Mouse (Mus musculus): ENCODE data around the gene Tmprss2. TPM values are rescaled to one million over a fixed set of nuclear protein-coding genes. Genes with fewer than 3 reads are reported as not detected.

The Tmprss2 gene
- polyA plus RNA-seq, 1 experiment, result 4.0 TPM

DNA sequence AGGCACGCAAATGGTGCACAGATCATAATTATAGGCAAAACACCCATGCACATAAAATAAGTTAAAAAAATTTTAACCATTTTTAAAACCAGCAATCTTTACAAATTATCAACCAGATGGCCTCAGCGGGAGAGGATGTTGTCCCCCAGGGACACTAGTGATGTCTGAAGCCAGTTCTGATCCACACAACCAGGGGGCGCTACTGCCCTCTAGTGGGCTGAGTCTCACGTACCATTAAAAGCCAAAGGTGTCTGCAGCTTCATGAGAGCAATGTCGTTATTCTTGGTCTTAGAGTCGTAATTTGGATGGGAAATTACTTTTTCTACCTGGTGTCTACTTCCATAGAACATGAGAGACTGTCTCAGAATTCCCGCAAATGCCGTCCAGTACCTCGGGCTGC, 42.3 kb downstream of the Tmprss2 start:
- H3K27ac ChIP-seq (ENCODE audit: control insufficient read depth, insufficient read depth, low read length), result no peak overlapping the region
- no peaks in the 10 kb centered on the region for H3K27me3 ChIP-seq (ENCODE audit: control insufficient read depth, insufficient read depth, low read length)
- TF ChIP-seq CTCF (IDR thresholded peaks at IDR 0.05; ENCODE audit: borderline replicate concordance, control insufficient read depth, extremely low read depth, insufficient read depth, low read length, poor library complexity) (no peak), POLR2A (IDR thresholded peaks at IDR 0.05; ENCODE audit: control insufficient read depth, extremely low read depth, insufficient read depth, low read length, poor library complexity) (no peak)
- peak; percentile 47 for DNase-seq
- H3K36me3 ChIP-seq (ENCODE audit: control insufficient read depth, insufficient read depth, low read length), result no peaks in the 10 kb centered on the region
- no peak overlapping the region for H3K4me3 ChIP-seq (ENCODE audit: control insufficient read depth, insufficient read depth, low read length)
- H3K4me1 ChIP-seq (replicated peaks; ENCODE audit: control insufficient read depth, insufficient read depth, low read length), result no peaks in the 10 kb centered on the region
- WGBS, result 73% methylated on average over 9 of the region's 9 CpGs

DNA sequence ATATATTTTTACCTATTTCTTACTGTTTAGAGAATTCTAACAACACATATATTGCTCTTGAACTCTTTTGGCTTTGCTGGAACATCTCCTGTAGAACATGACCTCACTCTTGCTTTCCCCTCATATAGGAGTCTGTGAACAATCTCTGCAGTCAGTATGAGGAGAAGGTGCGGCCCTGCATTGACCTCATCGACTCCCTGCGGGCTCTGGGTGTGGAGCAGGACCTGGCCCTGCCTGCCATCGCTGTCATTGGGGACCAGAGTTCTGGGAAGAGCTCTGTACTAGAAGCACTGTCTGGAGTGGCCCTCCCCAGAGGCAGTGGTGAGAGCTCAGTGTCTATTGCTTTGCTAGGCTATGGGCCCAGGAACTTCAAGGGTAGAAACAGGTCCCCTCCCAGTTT, 66.7 kb downstream of the Tmprss2 start:
- DNase-seq, result no peak
- 96% methylated on average over 4 of the region's 4 CpGs for WGBS
- Histone ChIP-seq H3K27ac (ENCODE audit: control insufficient read depth, insufficient read depth, low read length) (no peak overlapping the region), H3K27me3 (ENCODE audit: control insufficient read depth, insufficient read depth, low read length) (no peaks in the 10 kb centered on the region), H3K4me3 (ENCODE audit: control insufficient read depth, insufficient read depth, low read length) (no peak overlapping the region), H3K36me3 (ENCODE audit: control insufficient read depth, insufficient read depth, low read length) (no peaks in the 10 kb centered on the region), H3K4me1 (replicated peaks; ENCODE audit: control insufficient read depth, insufficient read depth, low read length) (no peaks in the 10 kb centered on the region)
- no peak for TF ChIP-seq POLR2A (IDR thresholded peaks at IDR 0.05; ENCODE audit: control insufficient read depth, extremely low read depth, insufficient read depth, low read length, poor library complexity)
- no peak for TF ChIP-seq CTCF (IDR thresholded peaks at IDR 0.05; ENCODE audit: borderline replicate concordance, control insufficient read depth, extremely low read depth, insufficient read depth, low read length, poor library complexity)

DNA sequence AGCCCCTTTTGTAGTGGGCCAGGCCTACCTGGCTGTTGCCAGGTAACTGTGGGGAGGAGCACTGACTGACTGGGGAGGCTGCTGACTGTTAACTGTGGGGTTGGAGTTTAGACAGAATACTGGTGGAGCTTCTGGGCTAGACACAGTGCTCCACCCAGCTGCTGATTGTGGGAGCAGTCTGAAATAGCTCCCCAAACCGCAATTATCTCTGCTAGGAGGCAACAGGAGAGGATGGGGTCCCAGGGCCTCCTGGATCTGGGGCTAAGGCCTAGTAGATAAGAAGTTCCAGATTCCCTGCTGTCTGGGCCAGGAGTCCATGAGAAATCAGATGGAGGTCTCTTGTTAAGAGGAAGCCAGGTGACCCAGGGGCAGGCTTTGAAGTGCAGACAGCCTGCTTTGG, 74.1 kb downstream of the Tmprss2 start:
- H3K27ac ChIP-seq (ENCODE audit: control insufficient read depth, insufficient read depth, low read length), result no peak overlapping the region
- TF ChIP-seq CTCF (IDR thresholded peaks at IDR 0.05; ENCODE audit: borderline replicate concordance, control insufficient read depth, extremely low read depth, insufficient read depth, low read length, poor library complexity) (no peak), POLR2A (IDR thresholded peaks at IDR 0.05; ENCODE audit: control insufficient read depth, extremely low read depth, insufficient read depth, low read length, poor library complexity) (no peak)
- WGBS, result 29% methylated on average over 1 of the region's 1 CpGs
- peaks cover 31% of the 10 kb centered on the region for H3K4me1 ChIP-seq (replicated peaks; ENCODE audit: control insufficient read depth, insufficient read depth, low read length)
- no peak for DNase-seq
- H3K4me3 ChIP-seq (ENCODE audit: control insufficient read depth, insufficient read depth, low read length), result peak overlapping the region; percentile 10; the same call in 1 of the 2 replicates
- no peaks in the 10 kb centered on the region for H3K27me3 ChIP-seq (ENCODE audit: control insufficient read depth, insufficient read depth, low read length)
- H3K36me3 ChIP-seq (ENCODE audit: control insufficient read depth, insufficient read depth, low read length), result no peaks in the 10 kb centered on the region

DNA sequence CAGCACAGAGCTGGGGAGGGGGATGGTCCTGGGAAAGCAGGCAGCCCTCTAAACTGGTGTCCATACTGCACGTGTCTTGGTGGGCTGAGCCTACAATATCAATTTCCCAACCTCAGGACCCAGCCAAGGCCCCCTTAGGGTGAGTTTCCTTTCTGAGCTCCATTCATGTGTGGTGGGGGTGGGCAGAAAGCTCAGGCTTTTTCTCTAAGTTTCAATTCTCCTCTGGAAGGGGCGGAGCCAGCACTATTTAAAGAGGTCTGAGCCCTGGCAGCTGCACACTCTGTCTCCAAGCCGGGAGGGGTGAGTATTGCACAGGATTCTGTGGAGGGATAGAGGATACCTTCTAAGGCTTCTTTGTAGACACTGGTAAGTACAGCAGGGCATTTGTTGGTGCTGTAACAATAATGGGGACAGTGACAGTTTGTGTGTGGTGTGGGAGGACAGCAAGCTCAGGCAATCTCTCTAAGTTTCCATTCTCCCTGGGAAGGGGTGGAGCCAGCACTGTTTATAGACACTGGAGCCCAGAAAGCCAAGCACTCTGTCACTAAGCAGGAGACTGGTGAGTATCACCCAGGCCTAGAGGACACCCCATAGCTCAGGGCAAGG, 75.1 kb downstream of the Tmprss2 start:
- peaks cover 31% of the 10 kb centered on the region for H3K4me1 ChIP-seq (replicated peaks; ENCODE audit: control insufficient read depth, insufficient read depth, low read length)

GRCm38 (mm10) chr16:97534876-97535461, 76.0 kb downstream of the Tmprss2 start:
- TF ChIP-seq POLR2A (IDR thresholded peaks at IDR 0.05; ENCODE audit: control insufficient read depth, extremely low read depth, insufficient read depth, low read length, poor library complexity) (no peak), CTCF (IDR thresholded peaks at IDR 0.05; ENCODE audit: borderline replicate concordance, control insufficient read depth, extremely low read depth, insufficient read depth, low read length, poor library complexity) (no peak)
- Histone ChIP-seq H3K27ac (ENCODE audit: control insufficient read depth, insufficient read depth, low read length) (peak overlapping the region; percentile 80), H3K4me1 (replicated peaks; ENCODE audit: control insufficient read depth, insufficient read depth, low read length) (peaks cover 31% of the 10 kb centered on the region), H3K4me3 (ENCODE audit: control insufficient read depth, insufficient read depth, low read length) (peak overlapping the region; percentile 39), H3K27me3 (ENCODE audit: control insufficient read depth, insufficient read depth, low read length) (no peaks in the 10 kb centered on the region), H3K36me3 (ENCODE audit: control insufficient read depth, insufficient read depth, low read length) (no peaks in the 10 kb centered on the region)
- peak; percentile 17 for DNase-seq
- 31% methylated on average over 5 of the region's 5 CpGs for WGBS

More for the DNA sequence above, 75.1 kb downstream of the Tmprss2 start:
- Histone ChIP-seq H3K27ac (ENCODE audit: control insufficient read depth, insufficient read depth, low read length) (peak overlapping the region; percentile 80), H3K36me3 (ENCODE audit: control insufficient read depth, insufficient read depth, low read length) (no peaks in the 10 kb centered on the region), H3K27me3 (ENCODE audit: control insufficient read depth, insufficient read depth, low read length) (no peaks in the 10 kb centered on the region), H3K4me3 (ENCODE audit: control insufficient read depth, insufficient read depth, low read length) (peak overlapping the region; percentile 28; the same call in 1 of the 2 replicates)
- peak; percentile 59 for DNase-seq
- no peak for TF ChIP-seq CTCF (IDR thresholded peaks at IDR 0.05; ENCODE audit: borderline replicate concordance, control insufficient read depth, extremely low read depth, insufficient read depth, low read length, poor library complexity)
- no peak for TF ChIP-seq POLR2A (IDR thresholded peaks at IDR 0.05; ENCODE audit: control insufficient read depth, extremely low read depth, insufficient read depth, low read length, poor library complexity)
- 8% methylated on average over 3 of the region's 3 CpGs for WGBS

DNA sequence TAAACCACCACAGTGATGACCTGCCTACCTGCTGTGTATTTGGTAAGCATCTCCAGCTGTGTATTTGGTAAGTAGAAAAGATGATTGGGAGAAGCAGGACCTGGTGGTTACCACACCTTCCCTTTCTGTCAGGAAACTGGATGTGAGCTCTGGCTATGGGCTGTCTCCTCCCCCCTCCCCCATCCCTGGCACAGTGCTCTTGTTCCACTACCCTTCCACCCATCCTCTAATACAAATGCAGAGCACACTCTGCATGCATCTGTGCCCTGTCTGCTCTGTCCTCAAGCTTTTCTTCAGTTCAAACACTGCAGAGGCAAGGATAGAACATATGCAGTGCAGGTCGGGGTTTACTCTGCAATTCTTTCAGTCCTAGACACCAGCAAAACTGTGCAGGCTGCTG, 76.5 kb downstream of the Tmprss2 start:
- peak overlapping the region; percentile 39 for H3K4me3 ChIP-seq (ENCODE audit: control insufficient read depth, insufficient read depth, low read length)
- TF ChIP-seq CTCF (IDR thresholded peaks at IDR 0.05; ENCODE audit: borderline replicate concordance, control insufficient read depth, extremely low read depth, insufficient read depth, low read length, poor library complexity), result no peak
- no peak for TF ChIP-seq POLR2A (IDR thresholded peaks at IDR 0.05; ENCODE audit: control insufficient read depth, extremely low read depth, insufficient read depth, low read length, poor library complexity)
- H3K27me3 ChIP-seq (ENCODE audit: control insufficient read depth, insufficient read depth, low read length), result no peaks in the 10 kb centered on the region
- no peak for DNase-seq
- peaks cover 31% of the 10 kb centered on the region for H3K4me1 ChIP-seq (replicated peaks; ENCODE audit: control insufficient read depth, insufficient read depth, low read length)
- WGBS, result 24% methylated on average over 1 of the region's 1 CpGs
- peak overlapping the region; percentile 80; the same call in 1 of the 2 replicates for H3K27ac ChIP-seq (ENCODE audit: control insufficient read depth, insufficient read depth, low read length)
- H3K36me3 ChIP-seq (ENCODE audit: control insufficient read depth, insufficient read depth, low read length), result no peaks in the 10 kb centered on the region

Measured in thymus, adult 2 months (tissue).